In the genomic region with DNA sequence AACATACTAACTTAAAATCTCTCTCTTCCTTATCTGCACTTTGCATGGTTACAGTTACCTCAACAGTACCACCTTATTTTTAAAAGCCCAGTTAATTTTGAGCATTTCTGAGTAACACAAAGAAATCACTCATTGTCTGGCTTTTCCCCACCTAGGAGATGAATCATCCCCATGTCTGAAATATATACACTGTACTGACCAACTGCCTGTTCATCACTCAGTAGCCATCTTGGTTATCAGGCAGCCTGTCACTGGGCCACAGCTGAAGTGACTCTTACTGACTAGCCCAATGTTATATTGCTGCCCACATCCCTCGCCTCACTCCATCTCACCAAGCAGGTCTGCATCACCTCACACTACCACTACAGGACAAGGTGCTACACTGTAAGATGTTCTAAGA, we compare ENCODE assay signal across 27 mouse cellular contexts.
"Had no signal": no experiment of that assay in that cellular context is flagged by ENCODE, and none has a peak within 500 bp of the region (broad histone marks: within the 10 kb centered on the region; RNA-seq: fewer than 3 reads in every experiment).

No protein-coding gene starts in this region.

- H3K27ac ChIP-seq: gastrocnemius, adult 2 months; heart, adult 2 months; heart, embryonic 13.5 days; heart, embryonic 15.5 days; hindbrain, embryonic 15.5 days; hindbrain, postnatal 0 days; kidney, embryonic 15.5 days; kidney, postnatal 0 days; layer of hippocampus, adult 2 months; limb, embryonic 13.5 days; limb, embryonic 15.5 days; liver, embryonic 13.5 days; liver, embryonic 15.5 days had no signal

- ATAC-seq: hindbrain, postnatal 0 days; intestine, embryonic 16.5 days had no signal

- H3K27me3 ChIP-seq: heart, embryonic 13.5 days; heart, embryonic 15.5 days; hindbrain, embryonic 15.5 days; kidney, embryonic 15.5 days; limb, embryonic 13.5 days; limb, embryonic 15.5 days; liver, embryonic 13.5 days; liver, embryonic 15.5 days had no signal

- H3K4me3 ChIP-seq: gastrocnemius, adult 2 months; heart, adult 2 months; heart, embryonic 13.5 days; heart, embryonic 15.5 days; hindbrain, embryonic 15.5 days; kidney, embryonic 15.5 days; layer of hippocampus, adult 2 months; limb, embryonic 13.5 days; limb, embryonic 15.5 days; liver, embryonic 13.5 days; liver, embryonic 15.5 days had no signal

- DNase-seq: gastrocnemius, adult 2 months; gastrocnemius, postnatal 14 days; gastrocnemius, postnatal 36 days; heart, adult 11 months; heart, adult 2 months; heart, postnatal 14 days; heart, postnatal 36 days; kidney, adult 11 months; kidney, adult 2 months; kidney, adult 9 months; kidney, postnatal 14 days; kidney, postnatal 36 days; layer of hippocampus, postnatal 36 days; left cerebral cortex, postnatal 4 days; liver, embryonic 13.5 days had no signal

- H3K9me3 ChIP-seq: heart, embryonic 13.5 days; heart, embryonic 15.5 days; hindbrain, embryonic 15.5 days; kidney, embryonic 15.5 days; limb, embryonic 13.5 days; liver, embryonic 13.5 days; liver, embryonic 15.5 days had no signal

- H3K36me3 ChIP-seq: heart, embryonic 13.5 days; heart, embryonic 15.5 days; hindbrain, embryonic 15.5 days; kidney, embryonic 15.5 days; limb, embryonic 13.5 days; limb, embryonic 15.5 days; liver, embryonic 13.5 days; liver, embryonic 15.5 days had no signal

- H3K9ac ChIP-seq: heart, embryonic 13.5 days; heart, embryonic 15.5 days; hindbrain, embryonic 15.5 days; kidney, embryonic 15.5 days; limb, embryonic 13.5 days; limb, embryonic 15.5 days; liver, embryonic 13.5 days; liver, embryonic 15.5 days had no signal

- H3K4me1 ChIP-seq: kidney, embryonic 15.5 days; limb, embryonic 15.5 days; liver, embryonic 13.5 days; liver, embryonic 15.5 days had no signal

- H3K4me2 ChIP-seq: heart, embryonic 11.5 days; heart, embryonic 13.5 days; heart, embryonic 15.5 days; hindbrain, embryonic 15.5 days; kidney, embryonic 15.5 days; limb, embryonic 13.5 days; limb, embryonic 15.5 days; liver, embryonic 13.5 days; liver, embryonic 15.5 days had no signal
